ENCODE assay signal across 27 mouse cellular contexts in the genomic region with DNA sequence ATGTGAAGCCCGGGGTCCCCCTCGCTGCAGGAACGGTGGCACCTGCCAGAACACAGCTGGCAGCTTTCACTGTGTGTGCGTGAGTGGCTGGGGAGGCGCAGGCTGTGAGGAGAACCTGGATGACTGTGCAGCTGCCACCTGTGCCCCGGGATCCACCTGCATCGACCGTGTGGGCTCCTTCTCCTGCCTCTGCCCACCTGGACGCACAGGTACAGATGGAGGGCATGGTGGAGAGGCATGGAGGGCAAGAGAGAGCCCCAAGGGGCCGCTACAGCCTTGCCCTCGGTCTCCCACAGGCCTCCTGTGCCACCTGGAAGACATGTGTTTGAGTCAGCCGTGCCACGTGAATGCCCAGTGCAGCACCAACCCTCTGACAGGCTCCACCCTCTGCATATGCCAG. TPM values are rescaled to one million over a fixed set of nuclear protein-coding genes. Genes with fewer than 3 reads are reported as not detected.
"Had no signal": no experiment of that assay in that cellular context is flagged by ENCODE, and none has a peak within 500 bp of the region (broad histone marks: within the 10 kb centered on the region; RNA-seq: fewer than 3 reads in every experiment).

No protein-coding gene starts in this region.

- H3K27me3 ChIP-seq: forebrain, embryonic 15.5 days had no signal

- H3K4me1 ChIP-seq: forebrain, embryonic 12.5 days; forebrain, embryonic 13.5 days; forebrain, embryonic 15.5 days had no signal

- ATAC-seq: forebrain, embryonic 13.5 days; forebrain, embryonic 14.5 days; forebrain, embryonic 15.5 days; forebrain, embryonic 16.5 days; forebrain, postnatal 0 days had no signal

- H3K9me3 ChIP-seq: embryonic facial prominence, embryonic 12.5 days; embryonic facial prominence, embryonic 13.5 days; embryonic facial prominence, embryonic 15.5 days; forebrain, embryonic 12.5 days; forebrain, embryonic 13.5 days; forebrain, embryonic 15.5 days had no signal

- H3K9ac ChIP-seq: embryonic facial prominence, embryonic 12.5 days; embryonic facial prominence, embryonic 13.5 days; embryonic facial prominence, embryonic 15.5 days; forebrain, embryonic 12.5 days; forebrain, embryonic 13.5 days; forebrain, embryonic 15.5 days; forebrain, postnatal 0 days had no signal

- H3K4me3 ChIP-seq: embryonic facial prominence, embryonic 10.5 days; embryonic facial prominence, embryonic 12.5 days; embryonic facial prominence, embryonic 13.5 days; embryonic facial prominence, embryonic 15.5 days; erythroblast, embryonic 14.5 days; forebrain, embryonic 10.5 days; forebrain, embryonic 12.5 days; forebrain, embryonic 13.5 days; forebrain, embryonic 15.5 days; gastrocnemius, adult 2 months; heart, embryonic 10.5 days had no signal

- DNase-seq: cerebellum, adult 8-10 months; cerebellum, adult 9-10 months; cerebellum, adult 9-11 months; cerebellum, postnatal 14 days; cerebellum, postnatal 25 days; cerebellum, postnatal 36 days; embryo, embryonic 11 days; forebrain, postnatal 0 days; gastrocnemius, adult 2 months; gastrocnemius, postnatal 10 days; gastrocnemius, postnatal 14 days; gastrocnemius, postnatal 25 days; gastrocnemius, postnatal 36 days; heart, adult 18-20 months had no signal

- H3K27ac ChIP-seq: embryonic facial prominence, embryonic 10.5 days; embryonic facial prominence, embryonic 12.5 days; embryonic facial prominence, embryonic 13.5 days; embryonic facial prominence, embryonic 15.5 days; forebrain, embryonic 10.5 days; forebrain, embryonic 12.5 days; forebrain, embryonic 13.5 days; forebrain, embryonic 15.5 days; gastrocnemius, adult 2 months; heart, embryonic 10.5 days had no signal

- H3K36me3 ChIP-seq: embryonic facial prominence, embryonic 10.5 days; embryonic facial prominence, embryonic 12.5 days; embryonic facial prominence, embryonic 13.5 days; embryonic facial prominence, embryonic 15.5 days; forebrain, embryonic 10.5 days; forebrain, embryonic 12.5 days; forebrain, embryonic 15.5 days had no signal

RNA-seq across cellular contexts. Expression of a gene that starts 29.2 kb away (rescaled TPM):
- total RNA-seq: gastrocnemius, adult 18-20 months had no signal
